Mouse (Mus musculus): ENCODE results near the gene Heg1. TPM values are rescaled to one million over a fixed set of nuclear protein-coding genes. Genes with fewer than 3 reads are reported as not detected.
A peak's percentile ranks its signal among the peaks of the same experiment; 100 is the strongest.

Gene Heg1
- polyA plus RNA-seq, 1 experiment from 2014 or later, result 16.1 TPM

DNA sequence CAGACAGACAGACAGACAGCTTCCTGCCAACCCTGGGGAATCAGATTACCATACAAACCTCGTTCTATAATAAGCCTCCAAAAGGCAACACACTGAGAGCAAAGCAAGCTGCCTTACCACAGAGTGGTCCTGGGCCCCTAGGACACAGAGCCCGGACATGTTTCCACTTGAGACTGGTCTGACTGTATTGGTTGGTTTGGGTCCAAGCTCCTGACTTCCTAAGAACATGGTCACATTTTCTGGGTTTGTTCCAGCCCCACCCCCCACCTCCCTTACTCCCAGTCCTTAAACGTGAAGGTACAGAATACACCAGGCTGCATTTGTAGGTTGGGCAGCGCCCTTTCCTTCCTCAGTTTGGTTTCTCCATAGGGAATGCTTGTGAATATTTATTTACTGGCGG, 57.6 kb downstream of the Heg1 start:
- H3K4me1 ChIP-seq (ENCODE audit: control insufficient read depth, insufficient read depth, low read length), result 0 out of 2 replicates have a peak, but pooled peaks cover 5% of the 10 kb centered on the region
- ATAC-seq (ENCODE audit: insufficient read depth, low FRiP score), result no peak
- no peaks in the 10 kb centered on the region for H3K27me3 ChIP-seq (ENCODE audit: control insufficient read depth, insufficient read depth, low read length)
- H3K4me2 ChIP-seq (ENCODE audit: low read depth, low read length), result no peak overlapping the region
- no peak overlapping the region for H3K9ac ChIP-seq (ENCODE audit: low read length)
- no peak overlapping the region for H3K27ac ChIP-seq (ENCODE audit: low read length)
- no peaks in the 10 kb centered on the region for H3K9me3 ChIP-seq (replicated peaks; ENCODE audit: control insufficient read depth, low read length)
- no peak overlapping the region for H3K4me3 ChIP-seq (replicated peaks; ENCODE audit: low read length)
- no peaks in the 10 kb centered on the region for H3K36me3 ChIP-seq (ENCODE audit: control insufficient read depth, insufficient read depth, low read length)
- 51% methylated on average over 5 of the region's 5 CpGs for WGBS

DNA sequence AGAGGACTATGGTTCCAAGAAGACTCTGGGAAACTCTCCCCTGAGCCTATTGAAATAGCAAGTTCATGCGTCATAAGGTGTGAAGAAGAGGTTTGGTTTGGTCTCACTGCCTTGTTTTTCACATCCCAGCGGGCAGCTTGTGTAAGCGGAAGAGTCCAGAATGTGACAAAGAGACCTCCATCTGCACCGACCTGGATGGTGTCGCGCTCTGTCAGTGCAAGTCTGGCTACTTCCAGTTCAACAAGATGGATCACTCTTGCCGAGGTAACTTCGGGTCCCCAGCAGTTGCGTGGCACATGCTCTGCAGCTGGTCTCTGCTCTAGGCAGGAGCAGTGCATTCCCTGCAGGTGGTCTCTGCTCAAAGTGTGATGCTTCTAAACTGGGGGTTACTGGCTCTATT, 58.1 kb downstream of the Heg1 start:
- Histone ChIP-seq H3K36me3 (ENCODE audit: control insufficient read depth, insufficient read depth, low read length) (no peaks in the 10 kb centered on the region), H3K9ac (ENCODE audit: low read length) (no peak overlapping the region), H3K4me2 (ENCODE audit: low read depth, low read length) (no peak overlapping the region), H3K9me3 (replicated peaks; ENCODE audit: control insufficient read depth, low read length) (no peaks in the 10 kb centered on the region), H3K27me3 (ENCODE audit: control insufficient read depth, insufficient read depth, low read length) (no peaks in the 10 kb centered on the region), H3K4me1 (ENCODE audit: control insufficient read depth, insufficient read depth, low read length) (0 out of 2 replicates have a peak, but pooled peaks cover 5% of the 10 kb centered on the region), H3K4me3 (replicated peaks; ENCODE audit: low read length) (no peak overlapping the region), H3K27ac (ENCODE audit: low read length) (no peak overlapping the region)
- no peak for ATAC-seq (ENCODE audit: insufficient read depth, low FRiP score)
- 66% methylated on average over 9 of the region's 9 CpGs for WGBS

- H3K27ac ChIP-seq (ENCODE audit: low read length), result no peak overlapping the region
- no peak overlapping the region for H3K4me2 ChIP-seq (ENCODE audit: low read depth, low read length)
- H3K4me3 ChIP-seq (replicated peaks; ENCODE audit: low read length), result no peak overlapping the region
- H3K9ac ChIP-seq (ENCODE audit: low read length), result no peak overlapping the region
- 0 out of 2 replicates have a peak, but pooled peaks cover 5% of the 10 kb centered on the region for H3K4me1 ChIP-seq (ENCODE audit: control insufficient read depth, insufficient read depth, low read length)
- 58% methylated on average over 7 of the region's 7 CpGs for WGBS
- no peak for ATAC-seq (ENCODE audit: insufficient read depth, low FRiP score)
- H3K36me3 ChIP-seq (ENCODE audit: control insufficient read depth, insufficient read depth, low read length), result no peaks in the 10 kb centered on the region
- no peaks in the 10 kb centered on the region for H3K9me3 ChIP-seq (replicated peaks; ENCODE audit: control insufficient read depth, low read length)
- H3K27me3 ChIP-seq (ENCODE audit: control insufficient read depth, insufficient read depth, low read length), result no peaks in the 10 kb centered on the region
These were observed 60.7 kb downstream of the Heg1 start for GRCm38 (mm10) chr16:33744622-33745419.

DNA sequence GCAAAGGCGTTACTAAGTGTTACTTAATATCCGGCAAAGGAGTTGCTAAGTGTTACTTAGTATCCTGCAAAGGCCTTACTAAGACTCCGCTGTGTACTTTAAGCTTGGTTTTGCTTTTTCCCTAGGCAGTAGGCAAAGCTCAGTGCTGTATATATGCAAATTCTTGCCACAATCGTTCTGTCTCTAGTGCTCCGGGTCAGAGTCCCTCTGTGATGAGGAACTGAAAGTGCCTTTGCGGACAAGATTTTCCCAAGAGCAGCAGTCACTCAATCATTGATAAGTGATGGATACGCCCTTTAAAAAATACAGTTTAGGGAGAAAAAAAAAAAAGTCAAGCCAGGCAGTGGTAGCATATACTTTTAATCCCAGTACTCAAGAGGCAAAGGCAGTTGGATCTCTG, 61.3 kb downstream of the Heg1 start:
- H3K4me3 ChIP-seq (replicated peaks; ENCODE audit: low read length), result no peak overlapping the region
- ATAC-seq (ENCODE audit: insufficient read depth, low FRiP score), result no peak
- H3K27ac ChIP-seq (ENCODE audit: low read length), result no peak overlapping the region
- H3K27me3 ChIP-seq (ENCODE audit: control insufficient read depth, insufficient read depth, low read length), result no peaks in the 10 kb centered on the region
- no peaks in the 10 kb centered on the region for H3K36me3 ChIP-seq (ENCODE audit: control insufficient read depth, insufficient read depth, low read length)
- no peak overlapping the region for H3K9ac ChIP-seq (ENCODE audit: low read length)
- no peaks in the 10 kb centered on the region for H3K9me3 ChIP-seq (replicated peaks; ENCODE audit: control insufficient read depth, low read length)
- H3K4me1 ChIP-seq (ENCODE audit: control insufficient read depth, insufficient read depth, low read length), result 0 out of 2 replicates have a peak, but pooled peaks cover under 1% of the 10 kb centered on the region
- no peak overlapping the region for H3K4me2 ChIP-seq (ENCODE audit: low read depth, low read length)
- WGBS, result 79% methylated on average over 7 of the region's 7 CpGs

- no peak overlapping the region for H3K4me3 ChIP-seq (replicated peaks; ENCODE audit: low read length)
- H3K4me2 ChIP-seq (ENCODE audit: low read depth, low read length), result no peak overlapping the region
- no peaks in the 10 kb centered on the region for H3K36me3 ChIP-seq (ENCODE audit: control insufficient read depth, insufficient read depth, low read length)
- no peak overlapping the region for H3K27ac ChIP-seq (ENCODE audit: low read length)
- no peaks in the 10 kb centered on the region; the same call in 1 of the 2 replicates for H3K4me1 ChIP-seq (ENCODE audit: control insufficient read depth, insufficient read depth, low read length)
- ATAC-seq (ENCODE audit: insufficient read depth, low FRiP score), result no peak
- no peaks in the 10 kb centered on the region for H3K9me3 ChIP-seq (replicated peaks; ENCODE audit: control insufficient read depth, low read length)
- WGBS, result 64% methylated on average over 10 of the region's 10 CpGs
- no peak overlapping the region for H3K9ac ChIP-seq (ENCODE audit: low read length)
- no peaks in the 10 kb centered on the region for H3K27me3 ChIP-seq (ENCODE audit: control insufficient read depth, insufficient read depth, low read length)
These were observed 62.0 kb downstream of the Heg1 start for GRCm38 (mm10) chr16:33746074-33746676.

GRCm38 (mm10) chr16:33747346-33747954, 63.3 kb downstream of the Heg1 start:
- H3K9ac ChIP-seq (ENCODE audit: low read length), result no peak overlapping the region
- no peak overlapping the region for H3K4me2 ChIP-seq (ENCODE audit: low read depth, low read length)
- WGBS, result 52% methylated on average over 7 of the region's 7 CpGs
- no peaks in the 10 kb centered on the region; the same call in 1 of the 2 replicates for H3K4me1 ChIP-seq (ENCODE audit: control insufficient read depth, insufficient read depth, low read length)
- H3K4me3 ChIP-seq (replicated peaks; ENCODE audit: low read length), result no peak overlapping the region
- H3K36me3 ChIP-seq (ENCODE audit: control insufficient read depth, insufficient read depth, low read length), result no peaks in the 10 kb centered on the region
- H3K9me3 ChIP-seq (replicated peaks; ENCODE audit: control insufficient read depth, low read length), result no peaks in the 10 kb centered on the region
- H3K27ac ChIP-seq (ENCODE audit: low read length), result no peak overlapping the region
- ATAC-seq (ENCODE audit: insufficient read depth, low FRiP score), result no peak
- no peaks in the 10 kb centered on the region for H3K27me3 ChIP-seq (ENCODE audit: control insufficient read depth, insufficient read depth, low read length)

- Histone ChIP-seq H3K27ac (ENCODE audit: low read length) (no peak overlapping the region), H3K4me3 (replicated peaks; ENCODE audit: low read length) (no peak overlapping the region), H3K9ac (ENCODE audit: low read length) (no peak overlapping the region), H3K9me3 (replicated peaks; ENCODE audit: control insufficient read depth, low read length) (no peaks in the 10 kb centered on the region), H3K36me3 (ENCODE audit: control insufficient read depth, insufficient read depth, low read length) (0 out of 2 replicates have a peak, but pooled peaks cover 3% of the 10 kb centered on the region), H3K4me1 (ENCODE audit: control insufficient read depth, insufficient read depth, low read length) (no peaks in the 10 kb centered on the region; the same call in 1 of the 2 replicates), H3K4me2 (ENCODE audit: low read depth, low read length) (no peak overlapping the region), H3K27me3 (ENCODE audit: control insufficient read depth, insufficient read depth, low read length) (no peaks in the 10 kb centered on the region)
- no peak for ATAC-seq (ENCODE audit: insufficient read depth, low FRiP score)
- 86% methylated on average over 2 of the region's 2 CpGs for WGBS
These were observed 63.8 kb downstream of the Heg1 start for GRCm38 (mm10) chr16:33747994-33748393.

GRCm38 (mm10) chr16:33751152-33751551, 67.0 kb downstream of the Heg1 start:
- peak overlapping the region; percentile 35 for H3K4me3 ChIP-seq (replicated peaks; ENCODE audit: low read length)
- no peak overlapping the region for H3K27ac ChIP-seq (ENCODE audit: low read length)
- 0 out of 2 replicates have a peak, but pooled peaks have one; percentile 34 for ATAC-seq (ENCODE audit: insufficient read depth, low FRiP score)
- H3K27me3 ChIP-seq (ENCODE audit: control insufficient read depth, insufficient read depth, low read length), result no peaks in the 10 kb centered on the region
- peak overlapping the region; percentile 48 for H3K9ac ChIP-seq (ENCODE audit: low read length)
- no peaks in the 10 kb centered on the region; the same call in 1 of the 2 replicates for H3K4me1 ChIP-seq (ENCODE audit: control insufficient read depth, insufficient read depth, low read length)
- H3K9me3 ChIP-seq (replicated peaks; ENCODE audit: control insufficient read depth, low read length), result no peaks in the 10 kb centered on the region
- WGBS, result 31% methylated on average over 13 of the region's 13 CpGs
- H3K36me3 ChIP-seq (ENCODE audit: control insufficient read depth, insufficient read depth, low read length), result 0 out of 2 replicates have a peak, but pooled peaks cover 6% of the 10 kb centered on the region
- peak overlapping the region; percentile 54 for H3K4me2 ChIP-seq (ENCODE audit: low read depth, low read length)

DNA sequence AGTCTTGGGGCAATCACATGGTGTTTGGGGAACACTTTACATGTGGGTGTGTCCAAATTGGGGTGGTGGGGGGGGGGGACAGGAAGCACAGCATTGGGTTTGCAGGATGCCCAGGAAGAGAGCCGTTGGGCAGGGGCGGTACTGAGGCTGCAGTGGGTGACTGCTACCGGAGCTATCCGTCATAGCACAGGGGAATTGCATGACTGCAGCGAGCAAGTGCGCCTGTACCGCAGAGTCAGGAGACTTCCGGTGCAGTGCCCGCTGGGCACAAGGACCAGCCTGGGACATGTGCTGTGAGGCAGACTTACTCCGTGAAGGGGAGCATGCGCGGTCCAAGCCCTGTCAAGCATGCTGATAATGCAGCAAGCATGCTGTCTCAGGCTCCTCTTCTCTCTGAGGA, 67.4 kb downstream of the Heg1 start:
- no peak overlapping the region for H3K27ac ChIP-seq (ENCODE audit: low read length)
- H3K36me3 ChIP-seq (ENCODE audit: control insufficient read depth, insufficient read depth, low read length), result 0 out of 2 replicates have a peak, but pooled peaks cover 6% of the 10 kb centered on the region
- no peaks in the 10 kb centered on the region; the same call in 1 of the 2 replicates for H3K4me1 ChIP-seq (ENCODE audit: control insufficient read depth, insufficient read depth, low read length)
- WGBS, result 57% methylated on average over 12 of the region's 12 CpGs
- no peak overlapping the region for H3K9ac ChIP-seq (ENCODE audit: low read length)
- H3K4me2 ChIP-seq (ENCODE audit: low read depth, low read length), result peak overlapping the region; percentile 54
- H3K9me3 ChIP-seq (replicated peaks; ENCODE audit: control insufficient read depth, low read length), result no peaks in the 10 kb centered on the region
- H3K4me3 ChIP-seq (replicated peaks; ENCODE audit: low read length), result peak overlapping the region; percentile 35
- ATAC-seq (ENCODE audit: insufficient read depth, low FRiP score), result peak; percentile 67
- no peaks in the 10 kb centered on the region for H3K27me3 ChIP-seq (ENCODE audit: control insufficient read depth, insufficient read depth, low read length)

Data from stomach, embryonic 16.5 days (tissue).